Mouse (Mus musculus) adipocyte (in vitro differentiated cells): ENCODE results near the gene Gm11985.

Experiments
- DNase-seq: peaks from one replicate; pipeline ENCODE4 v3.0.0-alpha.2; 2016; ENCODE audit warnings: low spot score

Gm11985 gene

DNA sequence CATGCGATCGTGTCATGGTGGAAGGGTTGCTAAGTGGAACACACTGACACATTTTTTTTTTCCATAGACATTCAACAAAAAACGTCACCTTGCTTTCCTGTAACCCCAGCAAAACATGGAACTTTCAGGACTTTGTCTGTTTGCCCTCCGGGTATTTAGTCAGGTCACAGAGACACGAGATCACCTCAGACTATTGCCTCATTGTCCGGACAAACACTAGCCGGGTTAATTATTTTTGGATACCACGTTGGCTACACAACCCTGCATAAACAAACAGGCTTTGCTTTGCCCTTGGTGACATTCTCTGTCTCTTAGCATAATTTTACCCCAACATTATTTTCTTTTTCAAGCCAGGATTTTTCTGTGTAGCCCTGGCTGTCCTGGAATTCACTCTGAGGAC, 35.3 kb downstream of the Gm11985 start:
- DNase-seq: no peak

GRCm38 (mm10) chr11:7152371-7152770, 36.0 kb downstream of the Gm11985 start:
- DNase-seq: no peak

DNA sequence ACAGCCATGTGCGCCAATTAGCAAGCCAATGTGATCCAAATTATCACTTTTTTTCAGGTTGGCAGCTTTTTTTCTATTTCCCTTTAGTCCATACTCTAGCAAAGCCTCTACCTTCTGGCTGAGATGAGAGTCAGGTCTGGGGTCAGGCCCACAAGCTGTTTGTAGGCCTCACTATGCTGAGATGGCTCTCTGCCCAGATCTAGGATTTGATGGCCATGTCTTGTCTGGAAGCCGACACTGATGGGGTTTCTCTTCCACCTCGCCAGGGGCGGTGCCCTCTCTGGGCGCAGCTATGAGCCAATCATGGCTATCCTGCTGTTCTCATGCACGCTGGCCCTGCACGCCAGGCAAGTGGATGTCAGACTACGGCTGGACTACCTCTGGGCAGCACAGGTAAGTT, 37.9 kb downstream of the Gm11985 start:
- DNase-seq: no peak

DNA sequence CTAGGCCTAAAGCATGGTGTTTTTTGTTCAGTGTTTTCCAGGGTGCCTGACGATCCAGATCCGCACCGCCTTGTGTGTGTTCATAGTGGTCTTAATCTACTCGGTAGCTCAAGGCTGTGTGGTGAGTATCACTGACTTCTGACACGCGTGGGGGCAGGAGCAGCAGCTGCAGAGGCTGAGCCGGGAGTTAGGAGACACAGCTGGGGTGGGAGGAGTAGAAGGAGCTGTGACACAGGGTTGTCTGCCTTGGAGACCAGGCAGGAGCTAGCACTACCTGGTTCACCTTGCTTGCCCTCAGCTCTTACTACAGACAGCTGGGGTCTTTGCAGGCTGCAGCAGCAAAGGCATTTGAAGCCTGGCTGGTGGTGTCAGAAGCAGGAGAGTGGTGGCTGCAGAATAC, 38.9 kb downstream of the Gm11985 start:
- DNase-seq: no peak

DNA sequence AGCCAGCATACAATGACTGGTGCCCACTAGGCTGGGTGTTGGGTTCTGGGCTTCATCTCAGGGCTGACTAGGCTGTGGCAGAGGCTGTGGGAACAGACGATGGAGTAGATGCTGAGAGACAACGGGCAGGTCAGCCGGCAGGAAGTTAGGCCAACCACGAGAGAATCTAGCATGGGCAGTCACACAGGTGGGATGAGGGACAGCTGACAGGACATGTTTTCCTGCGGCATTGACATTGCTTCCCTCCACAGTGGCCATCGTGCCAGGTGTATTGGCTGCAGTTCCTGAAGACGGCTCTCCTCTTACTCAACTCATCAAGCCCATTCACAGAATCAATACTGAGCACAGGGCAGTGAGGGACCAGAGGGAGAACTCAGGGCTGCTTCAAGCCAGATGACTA, 40.4 kb downstream of the Gm11985 start:
- no peak for DNase-seq

GRCm38 (mm10) chr11:7147536-7147935, 40.8 kb downstream of the Gm11985 start:
- no peak for DNase-seq

DNA sequence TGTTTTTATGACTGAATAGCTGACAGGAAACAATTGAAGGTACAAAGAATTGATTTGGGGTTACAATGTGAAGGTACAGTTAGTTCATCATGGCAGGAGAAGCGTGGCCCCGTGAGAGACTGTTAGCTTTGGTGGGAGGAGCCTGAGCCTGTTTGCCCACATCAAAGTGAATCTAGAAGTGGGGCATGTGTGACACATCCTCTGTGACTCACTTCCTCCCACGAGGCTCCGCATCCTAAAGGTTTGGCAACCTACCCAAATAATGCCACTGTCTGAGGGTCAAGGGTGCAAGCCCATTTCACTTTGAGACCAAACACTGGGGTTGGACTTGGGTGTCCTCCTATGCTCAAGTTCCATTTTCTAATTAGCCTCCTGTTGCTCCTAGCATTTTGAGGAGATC, 43.1 kb downstream of the Gm11985 start:
- no peak for DNase-seq

- no peak for DNase-seq
Observed at GRCm38 (mm10) chr11:7144369-7144768, 44.0 kb downstream of the Gm11985 start.

DNA sequence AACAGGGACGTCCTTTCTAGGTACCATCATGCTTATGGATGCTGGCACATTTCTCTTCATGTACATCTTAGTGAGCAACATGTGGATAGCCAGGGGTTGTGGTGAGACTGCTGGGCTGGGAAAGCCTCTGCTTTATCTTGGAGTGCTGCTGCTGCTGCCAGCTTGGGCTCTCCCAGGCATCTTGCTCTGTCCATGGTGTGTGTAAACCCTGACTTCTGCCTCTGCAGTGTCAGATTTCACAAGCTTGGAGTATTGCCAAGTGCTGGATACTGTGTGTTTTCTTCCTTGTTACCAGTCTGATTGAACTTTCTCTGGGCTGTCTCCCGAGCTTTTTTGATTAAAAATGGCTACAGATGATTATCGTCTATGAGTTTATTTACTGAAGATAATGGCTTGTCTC, 45.6 kb downstream of the Gm11985 start:
- DNase-seq: peak; percentile 87

DNA sequence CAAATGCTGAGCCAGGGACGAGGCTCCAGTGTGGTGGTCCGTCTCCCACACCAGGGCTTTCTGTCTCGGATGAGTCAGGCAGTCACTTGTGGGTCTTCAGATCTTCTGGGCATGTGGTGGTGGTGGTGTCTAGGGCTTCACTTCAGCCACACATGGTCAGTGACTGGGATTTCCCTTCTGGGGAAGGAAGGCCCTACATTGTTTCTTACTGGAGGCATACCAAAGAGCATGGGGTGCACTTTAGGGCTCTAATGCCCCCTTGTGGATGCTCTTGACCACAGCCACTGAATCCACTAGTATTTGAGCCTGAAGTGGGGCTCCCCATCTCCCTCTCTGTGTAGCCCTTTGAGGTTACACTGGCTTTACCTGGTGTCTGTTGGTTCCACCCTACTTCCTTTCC, 47.9 kb downstream of the Gm11985 start:
- peak; percentile 16 for DNase-seq

GRCm38 (mm10) chr11:7138370-7138769, 50.0 kb downstream of the Gm11985 start:
- DNase-seq: no peak

GRCm38 (mm10) chr11:7136246-7136855, 52.0 kb downstream of the Gm11985 start:
- no peak for DNase-seq

- no peak for DNase-seq
Observed at GRCm38 (mm10) chr11:7135763-7136162, 52.6 kb downstream of the Gm11985 start.

DNA sequence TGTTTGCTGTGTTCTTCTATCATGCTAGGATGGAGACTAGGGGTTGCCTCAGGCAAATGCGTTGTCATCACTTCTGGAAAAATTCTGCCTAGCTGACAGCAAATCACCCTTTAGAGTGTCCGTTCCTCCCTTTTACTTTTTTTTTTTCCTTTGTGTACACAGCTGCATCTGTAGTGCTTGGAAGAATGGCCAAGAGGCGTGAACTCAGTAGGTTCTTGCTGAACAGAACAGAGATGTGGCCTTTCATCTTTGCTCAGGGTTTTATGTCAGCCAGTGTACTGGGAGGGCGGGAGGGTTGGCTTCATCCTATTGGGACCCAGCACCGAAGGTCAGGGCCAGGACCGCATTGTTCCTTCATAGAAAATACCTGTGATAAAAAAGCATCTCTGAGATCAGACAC, 53.1 kb downstream of the Gm11985 start:
- DNase-seq: no peak

- no peak for DNase-seq
Observed at GRCm38 (mm10) chr11:7134319-7134718, 54.0 kb downstream of the Gm11985 start.

DNA sequence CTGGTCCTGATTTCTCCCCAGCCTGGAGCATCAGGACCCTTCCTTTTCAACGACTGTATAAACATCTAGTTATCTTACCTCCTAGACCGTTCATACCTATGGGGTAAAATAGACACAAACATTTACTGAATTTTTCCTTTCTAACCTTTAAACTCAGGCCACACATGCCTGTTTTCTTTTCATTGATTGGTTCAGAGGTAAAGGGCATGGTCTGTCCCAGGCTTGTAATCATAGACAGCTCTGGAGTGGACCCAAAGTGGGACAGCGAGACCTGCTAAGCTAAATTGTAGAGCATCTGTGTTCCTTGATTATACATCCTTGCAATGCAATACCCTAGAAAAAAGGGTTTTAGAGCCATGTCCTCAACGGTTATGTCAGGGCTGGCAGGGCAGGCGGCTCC, 54.6 kb downstream of the Gm11985 start:
- no peak for DNase-seq
